Mouse (Mus musculus): Measurements from ENCODE around the gene Grip1. TPM values are rescaled to one million over a fixed set of nuclear protein-coding genes. Genes with fewer than 3 reads are reported as not detected.

Gene Grip1
- polyA plus RNA-seq, 1 experiment from 2014 or later: 4.8 TPM

DNA sequence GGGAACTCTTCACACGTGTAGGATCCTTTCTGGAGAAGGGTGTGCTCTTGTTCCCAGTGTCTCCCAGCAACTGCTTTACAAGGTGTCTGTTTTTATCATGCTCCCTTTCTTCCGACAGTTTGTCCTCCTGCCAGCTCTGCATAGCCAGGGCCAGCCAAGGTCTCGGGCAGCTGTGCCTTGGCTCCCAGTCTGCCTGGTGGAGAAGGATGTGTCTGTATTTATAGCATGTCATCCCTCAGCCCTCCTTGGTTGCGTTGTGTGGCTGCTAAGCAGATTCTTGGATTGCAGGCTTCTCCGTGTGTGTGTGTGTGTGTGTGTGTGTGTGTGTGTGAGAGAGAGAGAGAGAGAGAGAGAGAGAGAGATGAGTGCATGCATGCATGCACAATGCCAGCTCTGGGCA, 42.6 kb downstream of the Grip1 start:
- H3K9ac ChIP-seq: no peak overlapping the region
- H3K4me1 ChIP-seq: peaks cover 3% of the 10 kb centered on the region; the same call in 1 of the 2 replicates
- H3K27ac ChIP-seq (replicated peaks): no peak overlapping the region
- no peaks in the 10 kb centered on the region for H3K9me3 ChIP-seq (replicated peaks)
- no peaks in the 10 kb centered on the region for H3K27me3 ChIP-seq
- 65% methylated on average over 5 of the region's 5 CpGs for WGBS
- no peak overlapping the region for H3K4me3 ChIP-seq (replicated peaks)
- no peak overlapping the region for H3K4me2 ChIP-seq (replicated peaks)
- H3K36me3 ChIP-seq: no peaks in the 10 kb centered on the region
- ATAC-seq (ENCODE audit: insufficient number of reproducible peaks, low FRiP score, low TSS enrichment, low read depth): no peak

DNA sequence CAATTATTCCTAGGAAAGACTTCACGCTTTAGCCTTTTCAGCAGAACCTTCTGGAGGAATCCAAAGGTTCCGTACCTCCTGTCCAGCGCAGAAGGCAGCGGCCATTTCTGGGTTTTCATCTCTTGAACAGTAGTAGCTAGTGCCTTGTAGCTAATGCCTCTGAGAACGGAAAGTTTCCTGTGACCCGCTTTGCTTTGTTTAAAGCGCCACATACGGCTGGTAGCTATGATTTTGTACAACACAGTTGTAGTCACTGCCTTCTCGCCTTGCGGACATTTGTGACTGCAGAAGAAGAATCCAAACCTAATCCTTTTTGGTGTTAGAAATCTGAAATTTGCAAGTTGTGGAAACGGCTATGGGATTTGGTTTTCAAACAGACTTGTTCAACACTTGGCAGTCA, 68.1 kb downstream of the Grip1 start:
- no peak overlapping the region for H3K9ac ChIP-seq
- ATAC-seq (ENCODE audit: insufficient number of reproducible peaks, low FRiP score, low TSS enrichment, low read depth): no peak
- no peak overlapping the region for H3K4me2 ChIP-seq (replicated peaks)
- no peaks in the 10 kb centered on the region for H3K4me1 ChIP-seq
- H3K27me3 ChIP-seq: no peaks in the 10 kb centered on the region
- no peaks in the 10 kb centered on the region for H3K9me3 ChIP-seq (replicated peaks)
- WGBS: 89% methylated on average over 11 of the region's 11 CpGs
- H3K27ac ChIP-seq (replicated peaks): no peak overlapping the region
- H3K36me3 ChIP-seq: no peaks in the 10 kb centered on the region
- no peak overlapping the region for H3K4me3 ChIP-seq (replicated peaks)

DNA sequence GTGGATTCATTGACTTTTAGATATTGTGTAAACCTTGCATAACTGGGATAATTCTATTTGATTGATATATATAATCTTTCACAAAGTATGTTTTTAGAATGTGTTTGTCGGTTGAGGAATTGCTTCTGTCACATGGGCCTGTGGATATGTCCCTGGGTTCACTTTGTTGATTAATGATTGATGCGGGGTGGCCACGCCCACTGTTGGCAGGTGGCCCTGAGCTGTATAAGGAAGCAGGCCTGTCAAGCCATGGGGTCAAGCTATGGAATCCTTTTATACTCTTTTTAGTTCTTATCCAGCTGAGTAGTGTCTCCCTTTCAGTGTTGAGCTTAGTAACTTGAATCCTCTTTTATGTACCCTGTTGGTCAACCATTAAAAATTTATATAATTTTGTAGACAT, 72.1 kb downstream of the Grip1 start:
- no peaks in the 10 kb centered on the region for H3K36me3 ChIP-seq
- no peaks in the 10 kb centered on the region for H3K4me1 ChIP-seq
- no peak overlapping the region for H3K4me3 ChIP-seq (replicated peaks)
- H3K27me3 ChIP-seq: no peaks in the 10 kb centered on the region
- no peaks in the 10 kb centered on the region for H3K9me3 ChIP-seq (replicated peaks)
- no peak overlapping the region for H3K4me2 ChIP-seq (replicated peaks)
- no peak overlapping the region for H3K9ac ChIP-seq
- no peak overlapping the region for H3K27ac ChIP-seq (replicated peaks)
- ATAC-seq (ENCODE audit: insufficient number of reproducible peaks, low FRiP score, low TSS enrichment, low read depth): no peak
- 78% methylated on average over 3 of the region's 3 CpGs for WGBS

- Histone ChIP-seq H3K9ac (no peak overlapping the region), H3K36me3 (no peaks in the 10 kb centered on the region), H3K4me2 (replicated peaks) (no peak overlapping the region), H3K4me3 (replicated peaks) (no peak overlapping the region), H3K27me3 (no peaks in the 10 kb centered on the region), H3K9me3 (replicated peaks) (no peaks in the 10 kb centered on the region), H3K4me1 (no peaks in the 10 kb centered on the region), H3K27ac (replicated peaks) (no peak overlapping the region)
- 58% methylated on average over 4 of the region's 4 CpGs for WGBS
- no peak for ATAC-seq (ENCODE audit: insufficient number of reproducible peaks, low FRiP score, low TSS enrichment, low read depth)
These were observed 81.2 kb downstream of the Grip1 start for GRCm38 (mm10) chr10:119534852-119535251.

DNA sequence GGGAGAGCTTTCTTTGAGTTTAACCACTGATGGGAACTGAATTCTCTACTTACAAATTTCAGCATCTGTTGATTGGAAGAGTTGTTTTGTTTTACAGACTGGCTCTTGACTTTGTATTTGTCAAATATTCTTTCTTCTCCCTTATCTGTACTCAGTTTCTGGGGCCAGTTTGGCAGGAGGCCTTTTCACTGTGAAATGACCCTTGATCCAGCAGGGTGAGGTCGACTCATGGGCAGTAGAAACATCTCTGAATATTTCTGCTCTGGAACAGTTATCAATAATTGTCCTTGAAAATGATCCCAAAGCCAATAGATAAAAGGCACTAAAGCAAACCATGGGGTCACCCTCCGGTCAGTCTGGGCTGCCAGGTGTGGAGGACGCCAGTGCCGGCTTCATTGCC, 88.0 kb downstream of the Grip1 start:
- no peak overlapping the region for H3K4me3 ChIP-seq (replicated peaks)
- 89% methylated on average over 4 of the region's 4 CpGs for WGBS

DNA sequence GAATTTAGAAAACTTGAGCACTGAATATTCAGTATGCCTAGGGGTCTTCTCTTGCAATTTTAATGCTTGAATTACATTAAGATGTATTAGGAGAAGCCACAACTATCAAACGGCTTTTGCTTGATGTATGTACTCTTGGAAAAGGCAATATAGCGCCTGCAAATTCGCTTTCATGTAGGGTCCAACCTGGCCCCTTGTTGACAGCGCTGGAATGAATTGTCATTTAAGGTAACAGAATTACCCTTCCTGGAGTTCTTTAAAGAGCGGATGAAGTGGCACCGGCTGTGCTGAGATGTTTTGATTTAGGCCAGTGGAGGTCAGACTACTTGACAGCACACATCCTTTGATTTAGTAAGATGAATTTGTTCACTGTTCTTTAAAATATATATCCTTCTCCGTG, 90.1 kb downstream of the Grip1 start:
- ATAC-seq (ENCODE audit: insufficient number of reproducible peaks, low FRiP score, low TSS enrichment, low read depth): no peak
- Histone ChIP-seq H3K27ac (replicated peaks) (no peak overlapping the region), H3K4me2 (replicated peaks) (no peak overlapping the region), H3K4me1 (no peaks in the 10 kb centered on the region), H3K27me3 (no peaks in the 10 kb centered on the region), H3K36me3 (no peaks in the 10 kb centered on the region), H3K9ac (no peak overlapping the region), H3K4me3 (replicated peaks) (no peak overlapping the region), H3K9me3 (replicated peaks) (no peaks in the 10 kb centered on the region)
- WGBS: 70% methylated on average over 7 of the region's 7 CpGs

More for the DNA sequence above, 88.0 kb downstream of the Grip1 start:
- no peak overlapping the region for H3K4me2 ChIP-seq (replicated peaks)
- H3K9ac ChIP-seq: no peak overlapping the region
- no peaks in the 10 kb centered on the region for H3K36me3 ChIP-seq
- no peaks in the 10 kb centered on the region for H3K27me3 ChIP-seq
- H3K27ac ChIP-seq (replicated peaks): no peak overlapping the region
- H3K4me1 ChIP-seq: no peaks in the 10 kb centered on the region
- H3K9me3 ChIP-seq (replicated peaks): no peaks in the 10 kb centered on the region
- ATAC-seq (ENCODE audit: insufficient number of reproducible peaks, low FRiP score, low TSS enrichment, low read depth): no peak

DNA sequence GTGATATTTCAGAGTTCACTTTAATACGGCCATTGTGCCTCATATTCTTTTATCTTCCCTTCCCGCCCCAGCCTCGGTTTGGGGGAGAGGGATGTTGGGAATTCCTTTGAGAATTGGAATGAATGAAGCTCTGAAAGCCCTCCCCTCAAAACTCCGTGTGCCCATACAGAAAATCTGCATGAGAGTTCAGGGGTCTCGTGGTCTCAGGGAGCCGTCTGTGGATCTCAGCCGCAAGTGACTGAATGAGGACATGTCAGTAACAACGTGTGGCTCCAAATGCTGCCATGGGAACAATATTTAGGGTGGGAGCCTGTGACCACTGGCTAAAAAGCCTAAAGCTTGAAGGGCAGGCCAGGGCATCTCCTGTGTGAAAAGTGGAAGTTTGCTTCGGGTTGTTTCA, 91.1 kb downstream of the Grip1 start:
- ATAC-seq (ENCODE audit: insufficient number of reproducible peaks, low FRiP score, low TSS enrichment, low read depth): no peak
- Histone ChIP-seq H3K27me3 (no peaks in the 10 kb centered on the region), H3K27ac (replicated peaks) (no peak overlapping the region), H3K4me1 (no peaks in the 10 kb centered on the region), H3K9ac (no peak overlapping the region), H3K9me3 (replicated peaks) (no peaks in the 10 kb centered on the region), H3K4me3 (replicated peaks) (no peak overlapping the region), H3K36me3 (no peaks in the 10 kb centered on the region), H3K4me2 (replicated peaks) (no peak overlapping the region)
- WGBS: 73% methylated on average over 9 of the region's 9 CpGs

GRCm38 (mm10) chr10:119547875-119548274, 94.2 kb downstream of the Grip1 start:
- Histone ChIP-seq H3K4me3 (replicated peaks) (no peak overlapping the region), H3K36me3 (no peaks in the 10 kb centered on the region), H3K9ac (no peak overlapping the region), H3K4me2 (replicated peaks) (no peak overlapping the region), H3K4me1 (no peaks in the 10 kb centered on the region), H3K27ac (replicated peaks) (no peak overlapping the region), H3K9me3 (replicated peaks) (no peaks in the 10 kb centered on the region), H3K27me3 (no peaks in the 10 kb centered on the region)
- no peak for ATAC-seq (ENCODE audit: insufficient number of reproducible peaks, low FRiP score, low TSS enrichment, low read depth)
- WGBS: 56% methylated on average over 5 of the region's 5 CpGs

DNA sequence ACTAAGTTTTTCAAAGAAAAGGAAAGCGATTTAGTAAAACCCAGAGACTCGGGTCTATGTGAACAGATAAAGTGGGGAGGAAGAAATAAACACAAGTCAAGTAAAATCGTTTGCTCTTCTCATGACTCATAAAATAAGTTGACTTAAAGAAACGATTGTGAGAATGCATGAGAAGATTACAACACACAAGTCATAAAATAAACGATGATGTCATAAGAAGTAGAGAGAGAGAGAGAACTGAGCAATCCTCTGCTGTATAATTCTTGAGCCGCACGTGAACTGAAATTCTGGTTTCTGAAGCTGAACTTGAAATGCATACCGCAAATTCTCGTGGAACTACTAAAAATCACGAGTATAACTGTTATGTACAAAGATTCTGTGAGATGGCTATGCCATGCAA, 95.1 kb downstream of the Grip1 start:
- no peak for ATAC-seq (ENCODE audit: insufficient number of reproducible peaks, low FRiP score, low TSS enrichment, low read depth)
- Histone ChIP-seq H3K36me3 (no peaks in the 10 kb centered on the region), H3K4me3 (replicated peaks) (no peak overlapping the region), H3K27ac (replicated peaks) (no peak overlapping the region), H3K9me3 (replicated peaks) (no peaks in the 10 kb centered on the region), H3K4me1 (no peaks in the 10 kb centered on the region), H3K27me3 (no peaks in the 10 kb centered on the region), H3K9ac (no peak overlapping the region), H3K4me2 (replicated peaks) (no peak overlapping the region)
- 83% methylated on average over 10 of the region's 10 CpGs for WGBS

DNA sequence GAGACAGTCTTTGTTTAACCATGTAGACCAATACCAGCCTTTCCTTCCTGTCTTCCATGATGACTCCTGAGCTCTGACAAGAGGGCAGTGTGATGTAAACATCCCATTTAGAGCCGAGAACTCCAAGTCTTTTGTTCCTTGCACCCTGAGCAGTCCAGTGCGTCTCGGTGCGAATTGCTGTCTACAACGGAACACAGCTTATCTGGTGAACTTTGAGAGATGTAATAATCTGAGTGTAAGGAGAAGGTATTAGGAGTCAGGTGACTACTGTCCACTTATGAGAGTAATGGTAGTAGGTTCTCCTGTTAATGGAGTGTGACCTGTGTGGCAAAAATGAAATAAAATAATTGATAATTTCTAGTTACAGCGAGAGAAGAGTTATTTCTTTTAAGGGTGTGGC, 97.0 kb downstream of the Grip1 start:
- 85% methylated on average over 6 of the region's 6 CpGs for WGBS

DNA sequence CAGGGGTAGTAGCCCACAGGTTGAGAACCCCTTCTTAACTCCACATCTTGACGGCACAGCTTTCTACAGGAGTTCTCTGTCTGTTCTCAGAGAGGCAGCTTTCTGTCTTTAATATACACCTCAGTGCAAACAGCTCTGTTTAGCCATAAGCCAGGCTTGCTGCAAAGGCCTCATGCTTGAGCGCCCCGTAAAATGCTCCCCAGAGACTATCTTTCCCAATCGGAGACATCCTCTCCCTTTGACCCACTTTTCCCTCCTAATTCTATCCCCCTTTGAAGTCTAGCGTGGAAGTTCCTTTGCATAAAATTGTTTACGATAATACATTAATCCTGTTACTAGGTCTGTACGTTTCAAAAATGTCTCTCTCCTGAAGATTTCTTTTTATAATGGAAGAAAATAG, 102.7 kb downstream of the Grip1 start:
- no peak for ATAC-seq (ENCODE audit: insufficient number of reproducible peaks, low FRiP score, low TSS enrichment, low read depth)

More for the DNA sequence above, 97.0 kb downstream of the Grip1 start:
- no peaks in the 10 kb centered on the region for H3K9me3 ChIP-seq (replicated peaks)
- H3K27me3 ChIP-seq: no peaks in the 10 kb centered on the region
- ATAC-seq (ENCODE audit: insufficient number of reproducible peaks, low FRiP score, low TSS enrichment, low read depth): no peak
- H3K4me1 ChIP-seq: no peaks in the 10 kb centered on the region
- H3K9ac ChIP-seq: no peak overlapping the region
- no peak overlapping the region for H3K27ac ChIP-seq (replicated peaks)
- H3K4me2 ChIP-seq (replicated peaks): no peak overlapping the region
- no peak overlapping the region for H3K4me3 ChIP-seq (replicated peaks)
- H3K36me3 ChIP-seq: no peaks in the 10 kb centered on the region

GRCm38 (mm10) chr10:119558432-119558831, 104.8 kb downstream of the Grip1 start:
- Histone ChIP-seq H3K27me3 (no peaks in the 10 kb centered on the region), H3K9me3 (replicated peaks) (no peaks in the 10 kb centered on the region), H3K4me3 (replicated peaks) (no peak overlapping the region), H3K36me3 (no peaks in the 10 kb centered on the region), H3K27ac (replicated peaks) (no peak overlapping the region), H3K4me1 (no peaks in the 10 kb centered on the region), H3K4me2 (replicated peaks) (no peak overlapping the region), H3K9ac (no peak overlapping the region)
- ATAC-seq (ENCODE audit: insufficient number of reproducible peaks, low FRiP score, low TSS enrichment, low read depth): no peak
- 90% methylated on average over 7 of the region's 7 CpGs for whole genome bisulfite sequencing

More for the DNA sequence above, 102.7 kb downstream of the Grip1 start:
- Histone ChIP-seq H3K9ac (no peak overlapping the region), H3K9me3 (replicated peaks) (no peaks in the 10 kb centered on the region), H3K4me1 (no peaks in the 10 kb centered on the region), H3K27ac (replicated peaks) (no peak overlapping the region), H3K4me3 (replicated peaks) (no peak overlapping the region), H3K4me2 (replicated peaks) (no peak overlapping the region), H3K36me3 (no peaks in the 10 kb centered on the region), H3K27me3 (no peaks in the 10 kb centered on the region)
- WGBS: 60% methylated on average over 7 of the region's 7 CpGs
